Comparison of ENCODE assay signal across 12 mouse cellular contexts in genomic region chr10:37194798-37195453, GRCm38 (mm10). TPM values are rescaled to one million over a fixed set of nuclear protein-coding genes. Genes with fewer than 3 reads are reported as not detected.
A peak's percentile ranks its signal among the peaks of the same experiment; 100 is the strongest.
DNase-seq lines count a peak whose midpoint lies in the region; ATAC-seq and TF ChIP-seq lines count a peak whose summit lies in the region.
"Had no signal": no experiment of that assay in that cellular context is flagged by ENCODE, and none has a peak within 500 bp of the region (broad histone marks: within the 10 kb centered on the region; RNA-seq: fewer than 3 reads in every experiment).

No protein-coding gene starts in this region.

- DNase-seq in layer of hippocampus, adult 9-11 months, result peak; percentile 29
- no peak for DNase-seq in layer of hippocampus, adult 18-20 months (ENCODE audit: low spot score in 2 of 2)
- DNase-seq in fat pad, adult 2 months (ENCODE audit: extremely low read depth, low read depth, low spot score), result peak; percentile 89
- DNase-seq in stomach, postnatal 0 days (ENCODE audit: low spot score), result no peak
- DNase-seq in urinary bladder, postnatal 36 days (ENCODE audit: low spot score in 2 of 2), result no peak
- no peak for DNase-seq in cerebellum, adult 9-11 months

- H3K9ac ChIP-seq in limb, embryonic 13.5 days, result no peak overlapping the region
- H3K9ac ChIP-seq in stomach, postnatal 0 days (ENCODE audit: low read length), result no peak overlapping the region
- H3K9ac ChIP-seq in midbrain, embryonic 16.5 days (ENCODE audit: low read depth, low read length), result no peak overlapping the region
- H3K9ac ChIP-seq: embryonic facial prominence, embryonic 12.5 days; hindbrain, embryonic 13.5 days; liver, embryonic 14.5 days had no signal

- H3K36me3 ChIP-seq in limb, embryonic 13.5 days, result no peaks in the 10 kb centered on the region
- no peaks in the 10 kb centered on the region for H3K36me3 ChIP-seq in stomach, postnatal 0 days (ENCODE audit: control insufficient read depth, insufficient read depth, low read length)
- H3K36me3 ChIP-seq in midbrain, embryonic 16.5 days (ENCODE audit: control insufficient read depth, insufficient read depth, low read length), result no peaks in the 10 kb centered on the region
- H3K36me3 ChIP-seq: embryonic facial prominence, embryonic 12.5 days; hindbrain, embryonic 13.5 days; midbrain, embryonic 10.5 days had no signal

- no peak overlapping the region for H3K4me3 ChIP-seq in limb, embryonic 13.5 days
- H3K4me3 ChIP-seq in stomach, postnatal 0 days (ENCODE audit: low read depth, low read length), result no peak overlapping the region
- H3K4me3 ChIP-seq in midbrain, embryonic 16.5 days (ENCODE audit: low read depth, low read length), result no peak overlapping the region
- H3K4me3 ChIP-seq: embryonic facial prominence, embryonic 12.5 days; hindbrain, embryonic 13.5 days; midbrain, embryonic 10.5 days had no signal

- peaks cover 12% of the 10 kb centered on the region for H3K4me1 ChIP-seq in limb, embryonic 13.5 days
- no peaks in the 10 kb centered on the region; the same call in none of the 2 replicates for H3K4me1 ChIP-seq in stomach, postnatal 0 days (replicated peaks; ENCODE audit: control insufficient read depth, insufficient read depth)
- no peaks in the 10 kb centered on the region for H3K4me1 ChIP-seq in midbrain, embryonic 16.5 days (ENCODE audit: control insufficient read depth, insufficient read depth, low read length)
- H3K4me1 ChIP-seq: embryonic facial prominence, embryonic 12.5 days; hindbrain, embryonic 13.5 days; midbrain, embryonic 10.5 days had no signal

- peak overlapping the region; percentile 83 for H3K27ac ChIP-seq in limb, embryonic 13.5 days
- peak overlapping the region; percentile 9; the same call in 1 of the 2 replicates for H3K27ac ChIP-seq in stomach, postnatal 0 days (replicated peaks)
- no peak overlapping the region for H3K27ac ChIP-seq in midbrain, embryonic 16.5 days (ENCODE audit: low read length)
- H3K27ac ChIP-seq: embryonic facial prominence, embryonic 12.5 days; hindbrain, embryonic 13.5 days; liver, embryonic 14.5 days; midbrain, embryonic 10.5 days had no signal

- TF ChIP-seq CTCF in stomach, postnatal 0 days (IDR thresholded peaks at IDR 0.05; ENCODE audit: low read depth), result no peak

- H3K27me3 ChIP-seq in limb, embryonic 13.5 days, result no peaks in the 10 kb centered on the region
- no peaks in the 10 kb centered on the region for H3K27me3 ChIP-seq in stomach, postnatal 0 days (ENCODE audit: control insufficient read depth, insufficient read depth, low read length)
- H3K27me3 ChIP-seq in midbrain, embryonic 16.5 days (ENCODE audit: control insufficient read depth, insufficient read depth, low read depth, low read length), result no peaks in the 10 kb centered on the region
- H3K27me3 ChIP-seq: embryonic facial prominence, embryonic 12.5 days; hindbrain, embryonic 13.5 days had no signal

- H3K4me2 ChIP-seq in limb, embryonic 13.5 days (replicated peaks), result 0 out of 2 replicates have a peak overlapping the region, but pooled peaks have one; percentile 16
- H3K4me2 ChIP-seq in stomach, postnatal 0 days (replicated peaks; ENCODE audit: low read depth), result no peak overlapping the region
- H3K4me2 ChIP-seq in midbrain, embryonic 16.5 days (ENCODE audit: low read length), result no peak overlapping the region
- H3K4me2 ChIP-seq: embryonic facial prominence, embryonic 12.5 days; hindbrain, embryonic 13.5 days had no signal

- peak; percentile 75; the same call in 1 of the 2 replicates for ATAC-seq in limb, embryonic 13.5 days (ENCODE audit: low FRiP score, low read depth)
- ATAC-seq in stomach, postnatal 0 days (ENCODE audit: low FRiP score, low TSS enrichment), result no peak
- no peak for ATAC-seq in midbrain, embryonic 16.5 days

- no peaks in the 10 kb centered on the region for H3K9me3 ChIP-seq in limb, embryonic 13.5 days
- H3K9me3 ChIP-seq in stomach, postnatal 0 days (ENCODE audit: control insufficient read depth, low read length), result no peaks in the 10 kb centered on the region
- H3K9me3 ChIP-seq in midbrain, embryonic 16.5 days (replicated peaks; ENCODE audit: control insufficient read depth, low read length, poor library complexity, severe bottlenecking), result no peaks in the 10 kb centered on the region
- H3K9me3 ChIP-seq: embryonic facial prominence, embryonic 12.5 days; hindbrain, embryonic 13.5 days; midbrain, embryonic 10.5 days had no signal

- no peak for TF ChIP-seq EP300 in stomach, postnatal 0 days (optimal IDR thresholded peaks at IDR 0.05)

- 59% methylated on average over 13 of the region's 13 CpGs for WGBS in limb, embryonic 13.5 days
- 74% methylated on average over 13 of the region's 13 CpGs for WGBS in stomach, postnatal 0 days
- WGBS in midbrain, embryonic 16.5 days, result 96% methylated on average over 13 of the region's 13 CpGs

RNA-seq across cellular contexts. Expression of gene Marcks, which starts 56.2 kb away (rescaled TPM):
- 10 to 100 TPM; 77.4 to 88.5 TPM for total RNA-seq in layer of hippocampus, adult 18-20 months (2021)
- 185 and 192 TPM in 2 replicates for polyA plus RNA-seq in limb, embryonic 13.5 days (2015; fragmentation: Nextera tagmentation; extraction: Ambion mirVana)
- 52.8 and 54.3 TPM in 2 replicates for polyA plus RNA-seq in stomach, postnatal 0 days (2015; fragmentation: Nextera tagmentation; extraction: Ambion mirVana)
- polyA plus RNA-seq in midbrain, embryonic 16.5 days (2015; fragmentation: Nextera tagmentation; extraction: Ambion mirVana), result 187 and 196 TPM in 2 replicates

Comparison
In these comparisons a context has a peak if more than half of its experiments do, and no peak if none do; other contexts are left out.
1. DNase-seq: peak in layer of hippocampus, adult 9-11 months (single experiment) and fat pad, adult 2 months (single experiment); none in layer of hippocampus, adult 18-20 months (0 of 2), stomach, postnatal 0 days (single experiment), urinary bladder, postnatal 36 days (0 of 2) and cerebellum, adult 9-11 months (single experiment).